Mouse (Mus musculus): Measurements from ENCODE around the gene Amy2a4.
"Not testable (repeated sequence)": the region's sequence is repeated elsewhere in the genome, so short reads cannot be mapped to it uniquely, and the experiment has no call there.

DNA sequence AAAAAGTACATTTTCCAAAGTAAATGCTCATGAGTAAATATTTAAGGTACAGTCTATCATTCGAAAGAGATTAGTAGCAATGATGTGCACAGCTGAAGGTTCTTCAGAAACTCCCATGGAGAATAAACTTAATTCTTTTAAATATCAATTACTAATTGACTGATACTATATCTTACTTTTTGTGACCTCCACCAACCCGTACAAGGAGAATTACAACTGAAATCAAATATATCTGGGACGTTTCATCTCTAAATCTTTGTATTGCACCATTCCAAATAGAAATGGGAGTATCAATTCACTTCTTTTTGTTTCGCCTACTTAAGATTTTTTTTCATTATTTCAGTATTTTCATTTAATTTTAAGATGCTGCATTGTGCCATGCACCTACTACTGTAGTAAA is at the start of gene Amy2a4:
- not testable (repeated sequence) for TF ChIP-seq CHD1 (IDR thresholded peaks at IDR 0.05; ENCODE audit: low read depth, low read length); ETS1 (conservative IDR thresholded peaks at IDR 0.05; ENCODE audit: low read depth, low read length); ELF1 (IDR thresholded peaks at IDR 0.05; ENCODE audit: low read depth, low read length); CTCF (conservative IDR thresholded peaks at IDR 0.05 in 1 of 2, IDR thresholded peaks at IDR 0.05 in 1 of 2; ENCODE audit: low read depth in 2 of 2, low read length in 2 of 2); ZC3H11A (IDR thresholded peaks at IDR 0.05; ENCODE audit: low read depth, low read length)
